Mouse (Mus musculus) embryonic facial prominence, embryonic 13.5 days (tissue): ENCODE results near the gene Adora2a. TPM values are rescaled to one million over a fixed set of nuclear protein-coding genes. Genes with fewer than 3 reads are reported as not detected.

Source experiments
- ATAC-seq: fragments of 200-750 bp; cut with Nextera tagmentation; 2 replicates; pipeline ENCODE4 v1.8.0; 2017; ENCODE audit warnings: low read depth; ENCODE audit not compliant: insufficient number of reproducible peaks, insufficient read depth, low FRiP score, low TSS enrichment
- H3K27ac ChIP-seq: fragments of 300-500 bp; sonication (generic); 2 replicates; pipeline ENCODE4 v1.5.1; 2015; ENCODE audit warnings: moderate library complexity, mild to moderate bottlenecking, inconsistent platforms
- H3K27me3 ChIP-seq: fragments of 300-500 bp; sonication (generic); 2 replicates; pipeline ENCODE4 v1.6.1; 2015; ENCODE audit warnings: mild to moderate bottlenecking, inconsistent platforms
- H3K36me3 ChIP-seq: fragments of 300-500 bp; sonication (generic); 2 replicates; pipeline ENCODE4 v1.6.1; 2015; ENCODE audit warnings: mild to moderate bottlenecking, inconsistent platforms
- H3K4me1 ChIP-seq: fragments of 300-500 bp; sonication (generic); 2 replicates; pipeline ENCODE4 v1.6.1; 2015; ENCODE audit warnings: inconsistent platforms
- H3K4me2 ChIP-seq: fragments of 300-500 bp; sonication (generic); 2 replicates; pipeline ENCODE4 v1.6.1; 2015; ENCODE audit warnings: moderate library complexity, mild to moderate bottlenecking, inconsistent platforms
- H3K4me3 ChIP-seq: fragments of 300-500 bp; sonication (generic); 2 replicates; pipeline ENCODE4 v1.5.1; 2015; ENCODE audit warnings: mild to moderate bottlenecking, inconsistent platforms
- H3K9ac ChIP-seq: fragments of 300-500 bp; sonication (generic); 2 replicates; pipeline ENCODE4 v1.6.1; 2015; ENCODE audit warnings: mild to moderate bottlenecking, inconsistent platforms
- H3K9me3 ChIP-seq: fragments of 300-500 bp; sonication (generic); 2 replicates; pipeline ENCODE4 v1.6.1; 2016; ENCODE audit warnings: inconsistent platforms
- WGBS: fragments of 180-500 bp; shearing (Covaris S2); methylation state at CpG from one replicate; pipeline ENCODE4 v1.1.7; 2015; ENCODE audit warnings: mixed read lengths; 5-methylcytosine and 5-hydroxymethylcytosine counted together
- polyA plus RNA-seq: library from polyadenylated mRNA; unstranded; fragments of >200 nt; fragmentation: Nextera tagmentation; extraction: Ambion mirVana; gene quantifications from 2 replicates; pipeline ENCODE4 v1.2.1, GENCODE M21; 2015

Adora2a gene
- polyA plus RNA-seq, 1 experiment from 2014 or later = 2.4 TPM

DNA sequence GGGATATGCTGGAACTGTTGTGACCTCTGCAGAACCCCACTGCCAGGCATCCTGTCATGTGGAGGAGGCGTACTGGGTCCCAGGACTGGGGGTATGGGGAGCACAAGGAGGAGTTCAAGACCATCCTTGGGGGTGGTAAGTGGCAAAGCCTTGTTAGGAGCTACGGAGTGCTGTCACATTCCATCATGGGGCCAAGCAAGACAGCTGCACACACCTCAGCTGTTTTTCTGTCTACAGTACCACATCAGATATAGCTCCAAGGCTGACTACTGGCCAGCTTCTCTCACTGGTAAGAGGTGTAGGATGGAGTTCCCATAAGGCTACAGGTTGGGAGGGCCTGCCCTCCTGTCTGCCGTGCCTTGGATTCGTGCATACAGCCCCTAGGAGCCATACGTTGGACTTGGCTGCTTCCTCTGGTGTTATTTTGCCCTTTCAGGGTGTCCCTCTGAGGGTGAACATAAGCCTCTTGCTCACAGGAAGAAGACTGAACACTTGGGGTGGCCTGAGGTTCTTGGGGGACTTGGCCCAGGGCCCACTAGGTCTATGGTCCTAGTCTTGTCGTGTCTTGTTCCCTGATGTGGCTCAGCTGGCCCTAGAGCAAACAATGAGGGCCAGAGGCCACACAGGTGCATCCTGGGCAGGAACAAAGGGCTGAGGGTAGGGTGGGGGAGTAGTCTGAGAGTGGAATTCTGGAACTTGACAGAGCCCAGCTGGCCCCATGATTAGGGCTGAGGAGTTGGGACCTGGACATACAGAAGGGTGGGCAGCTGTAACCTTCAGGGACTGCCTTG, 2.3 kb upstream of the Adora2a start:
- H3K9me3 ChIP-seq = no peaks in the 10 kb centered on the region
- no peak overlapping the region for H3K4me3 ChIP-seq
- peaks cover 12% of the 10 kb centered on the region for H3K4me1 ChIP-seq
- ATAC-seq = no peak
- no peak overlapping the region for H3K9ac ChIP-seq
- no peak overlapping the region for H3K4me2 ChIP-seq
- 0 out of 2 replicates have a peak overlapping the region, but pooled peaks have one; percentile 39 for H3K27ac ChIP-seq
- peaks cover 36% of the 10 kb centered on the region for H3K27me3 ChIP-seq
- 77% methylated on average over 6 of the region's 6 CpGs for WGBS
- peaks cover 38% of the 10 kb centered on the region for H3K36me3 ChIP-seq

DNA sequence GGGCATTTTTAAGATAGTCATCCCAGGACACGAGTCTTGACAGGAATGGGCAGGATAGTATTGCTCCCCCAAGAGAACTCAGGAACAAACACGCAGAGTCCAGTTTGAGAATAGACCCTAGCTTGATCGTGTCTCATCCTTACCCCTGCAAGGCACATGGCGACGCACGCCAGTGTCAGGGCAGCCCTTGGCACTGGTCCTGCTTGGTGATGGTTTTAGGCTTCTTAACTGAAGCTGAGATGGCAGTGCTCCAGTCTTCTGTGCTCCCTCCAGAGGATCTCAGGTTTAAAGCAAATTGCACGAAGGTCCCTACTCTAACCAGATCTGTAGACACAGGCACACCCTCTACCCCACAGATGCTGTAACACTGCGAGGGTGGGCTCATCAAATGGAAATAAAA, 921 bp upstream of the Adora2a start:
- Histone ChIP-seq H3K27ac (no peak overlapping the region), H3K36me3 (peaks cover 25% of the 10 kb centered on the region), H3K4me3 (no peak overlapping the region), H3K4me2 (no peak overlapping the region), H3K9ac (no peak overlapping the region), H3K9me3 (no peaks in the 10 kb centered on the region), H3K27me3 (peaks cover 46% of the 10 kb centered on the region), H3K4me1 (peaks cover 12% of the 10 kb centered on the region)
- no peak for ATAC-seq
- 75% methylated on average over 8 of the region's 8 CpGs for WGBS

DNA sequence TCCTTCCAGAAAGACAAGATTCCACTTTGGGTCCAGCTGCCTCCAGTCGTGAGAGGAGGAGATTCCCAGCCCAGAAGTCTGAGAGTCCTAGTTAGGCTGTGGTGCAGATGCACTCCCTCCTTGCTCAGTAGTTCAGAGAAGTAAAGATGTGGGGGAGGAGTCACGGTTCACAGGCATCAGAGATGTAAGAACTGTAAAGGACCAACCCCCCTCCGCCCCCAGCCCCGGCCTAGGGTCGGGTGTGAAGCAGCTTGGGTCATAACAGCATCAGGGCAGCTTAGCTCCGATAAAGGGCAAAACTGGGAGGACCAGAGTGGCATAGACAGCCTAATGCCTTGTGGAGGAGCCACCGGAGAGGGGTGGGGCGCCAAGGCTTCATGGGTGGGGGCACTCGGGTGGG, 205 bp upstream of the Adora2a start:
- WGBS = 4% methylated on average over 9 of the region's 9 CpGs
- peak overlapping the region; percentile 76 for H3K4me2 ChIP-seq
- H3K36me3 ChIP-seq = peaks cover 17% of the 10 kb centered on the region
- H3K27me3 ChIP-seq = peaks cover 46% of the 10 kb centered on the region
- no peaks in the 10 kb centered on the region for H3K9me3 ChIP-seq
- H3K4me1 ChIP-seq = peaks cover 12% of the 10 kb centered on the region
- H3K9ac ChIP-seq = peak overlapping the region; percentile 65
- no peak for ATAC-seq
- H3K4me3 ChIP-seq = peak overlapping the region; percentile 50
- H3K27ac ChIP-seq = no peak overlapping the region

DNA sequence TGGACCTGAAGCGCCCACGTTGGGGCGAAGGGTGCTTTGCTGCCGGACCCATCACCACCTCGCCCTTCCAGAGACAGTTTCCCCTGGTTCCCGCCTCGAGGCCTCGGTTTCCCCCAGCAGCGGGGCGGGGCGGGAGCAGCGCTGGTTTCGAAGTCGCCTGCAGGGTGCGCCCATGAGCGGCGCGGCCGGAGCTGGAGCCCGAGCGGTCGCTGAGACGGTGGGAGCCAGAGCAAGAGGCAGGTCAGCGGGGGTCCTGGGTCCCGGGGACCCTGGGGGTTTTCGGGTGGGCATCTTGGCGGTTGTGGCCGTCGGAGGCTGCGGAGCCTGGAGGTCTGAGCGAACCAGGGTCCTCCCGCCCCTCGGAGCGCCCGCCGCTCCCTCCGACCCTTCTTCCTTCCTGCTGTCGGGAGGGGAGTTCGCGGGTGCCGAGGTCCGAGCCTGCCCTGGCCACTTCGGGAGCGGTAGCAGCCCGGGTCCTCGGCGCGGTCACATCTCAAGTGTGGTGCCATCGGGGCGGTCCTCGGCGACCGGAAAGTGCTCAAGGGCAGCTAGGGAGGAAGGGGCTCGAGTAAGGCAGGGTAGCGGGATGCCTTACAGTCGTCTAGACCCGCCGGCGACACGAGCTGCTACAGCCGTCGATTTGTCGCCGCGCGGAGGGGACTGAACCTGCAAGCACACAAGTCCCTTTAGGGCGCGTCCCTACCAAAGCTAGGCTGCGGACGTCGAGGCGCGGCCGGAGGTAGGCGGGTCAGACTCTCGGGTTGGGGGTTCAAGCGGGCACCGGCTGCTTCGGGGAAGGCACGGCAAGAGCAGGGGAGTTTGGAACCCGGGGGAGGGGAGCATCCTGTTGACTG, 458 bp downstream of the Adora2a start:
- under 1% methylated on average over 78 of the region's 81 CpGs for WGBS
- H3K36me3 ChIP-seq = peaks cover 11% of the 10 kb centered on the region
- no peak for ATAC-seq
- H3K4me1 ChIP-seq = peaks cover 12% of the 10 kb centered on the region
- peak overlapping the region; percentile 65 for H3K9ac ChIP-seq
- H3K4me2 ChIP-seq = peak overlapping the region; percentile 76
- no peaks in the 10 kb centered on the region for H3K9me3 ChIP-seq
- peak overlapping the region; percentile 50 for H3K4me3 ChIP-seq
- H3K27me3 ChIP-seq = peaks cover 46% of the 10 kb centered on the region
- no peak overlapping the region for H3K27ac ChIP-seq

DNA sequence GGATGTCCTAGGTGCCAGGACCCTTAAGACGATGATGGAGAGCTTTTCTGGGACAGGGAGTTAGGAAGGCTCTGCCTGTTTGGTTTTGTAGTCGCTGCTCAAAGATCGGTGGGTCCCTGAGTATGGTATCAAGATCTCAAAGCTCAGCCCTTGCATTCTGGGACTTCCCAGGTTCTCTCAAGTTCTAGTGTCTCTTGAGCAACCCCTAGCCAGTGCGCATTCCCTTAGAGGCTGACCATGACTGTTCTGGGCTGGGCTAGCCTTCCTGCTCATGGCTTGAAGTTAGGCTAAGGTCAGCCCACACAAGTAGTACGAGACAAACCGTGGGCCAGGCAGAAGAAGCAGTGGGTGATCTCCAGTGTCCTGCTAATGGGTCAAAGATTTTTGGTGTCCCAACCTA, 1.5 kb downstream of the Adora2a start:
- no peak for ATAC-seq
- Histone ChIP-seq H3K4me3 (no peak overlapping the region), H3K4me2 (peak overlapping the region; percentile 76; the same call in 1 of the 2 replicates)

DNA sequence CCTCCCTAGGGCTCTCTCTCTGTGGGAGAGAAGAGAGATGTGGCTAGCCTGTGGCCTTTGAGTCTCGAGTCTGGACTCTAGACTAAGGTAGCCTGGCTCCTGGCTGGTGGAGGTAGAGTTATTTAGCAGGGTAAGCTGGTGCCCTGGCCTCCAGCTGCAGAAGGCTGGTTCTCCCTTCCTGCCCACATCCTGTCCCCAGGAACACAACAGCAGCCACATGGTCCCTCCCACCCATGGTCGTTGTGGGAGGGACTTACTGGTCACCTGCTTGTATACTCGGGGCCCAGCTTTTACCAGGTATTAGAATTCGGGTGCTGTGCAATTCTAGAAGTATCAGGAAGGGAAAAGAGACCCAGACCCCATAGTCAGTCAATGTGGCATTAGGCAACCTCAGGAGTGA, 3.6 kb downstream of the Adora2a start:
- no peak overlapping the region for H3K27ac ChIP-seq
- no peak overlapping the region for H3K9ac ChIP-seq
- peaks cover 12% of the 10 kb centered on the region for H3K4me1 ChIP-seq
- H3K36me3 ChIP-seq = no peaks in the 10 kb centered on the region
- peaks cover 46% of the 10 kb centered on the region for H3K27me3 ChIP-seq
- no peak for ATAC-seq
- no peaks in the 10 kb centered on the region for H3K9me3 ChIP-seq
- no peak overlapping the region for H3K4me2 ChIP-seq
- no peak overlapping the region for H3K4me3 ChIP-seq
- 55% methylated on average over 4 of the region's 4 CpGs for WGBS

More for the DNA sequence above, 1.5 kb downstream of the Adora2a start:
- 83% methylated on average over 6 of the region's 6 CpGs for WGBS
- H3K27ac ChIP-seq = no peak overlapping the region
- H3K36me3 ChIP-seq = peaks cover 2% of the 10 kb centered on the region; the same call in 1 of the 2 replicates
- H3K9ac ChIP-seq = no peak overlapping the region
- peaks cover 46% of the 10 kb centered on the region for H3K27me3 ChIP-seq
- H3K4me1 ChIP-seq = peaks cover 12% of the 10 kb centered on the region
- no peaks in the 10 kb centered on the region for H3K9me3 ChIP-seq

DNA sequence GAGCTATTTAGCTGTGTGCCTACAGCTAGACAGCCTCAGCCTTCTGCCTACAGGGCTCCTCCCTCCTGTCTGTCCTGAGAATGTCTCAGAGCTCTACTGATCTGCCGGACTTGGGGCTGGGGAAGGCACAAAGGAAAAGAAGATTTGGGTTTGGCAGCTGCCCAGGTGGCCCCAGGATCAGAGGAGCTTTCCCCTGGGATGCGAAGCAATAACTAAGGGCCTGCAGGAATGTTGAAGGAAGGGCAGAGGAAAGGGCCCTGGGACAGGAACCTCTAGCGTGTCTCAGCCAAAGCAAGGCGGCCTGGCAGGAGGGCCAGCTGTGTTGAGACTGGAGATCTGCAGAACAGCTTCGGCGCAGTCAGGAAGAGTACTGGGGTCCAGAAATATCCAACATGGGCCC, 6.3 kb downstream of the Adora2a start:
- H3K4me1 ChIP-seq = no peaks in the 10 kb centered on the region
- no peak for ATAC-seq
- no peaks in the 10 kb centered on the region for H3K9me3 ChIP-seq
- H3K9ac ChIP-seq = 0 out of 2 replicates have a peak overlapping the region, but pooled peaks have one; percentile 21
- WGBS = 57% methylated on average over 6 of the region's 6 CpGs
- no peak overlapping the region for H3K4me3 ChIP-seq
- H3K4me2 ChIP-seq = no peak overlapping the region
- no peaks in the 10 kb centered on the region for H3K36me3 ChIP-seq
- peaks cover 25% of the 10 kb centered on the region for H3K27me3 ChIP-seq
- H3K27ac ChIP-seq = no peak overlapping the region

DNA sequence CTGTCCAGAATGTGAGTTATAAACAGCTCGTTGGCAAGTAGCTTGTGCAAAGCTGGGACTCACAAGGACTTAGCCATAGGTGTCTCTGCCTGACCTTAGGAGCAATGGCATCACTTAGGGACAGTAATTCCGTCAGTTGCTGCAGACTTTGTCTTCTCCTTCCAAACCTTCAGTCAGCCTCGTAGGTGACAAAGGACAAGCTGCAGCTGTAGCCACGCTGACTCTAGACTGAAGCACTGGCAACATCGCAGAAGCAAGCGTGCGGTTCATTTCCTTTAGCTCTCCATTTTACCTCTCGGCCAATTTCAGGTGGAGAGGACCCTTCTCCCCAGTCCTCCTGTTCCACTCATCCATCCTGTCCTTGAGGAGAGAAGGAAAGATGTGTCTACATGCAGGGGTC, 7.3 kb downstream of the Adora2a start:
- no peak overlapping the region for H3K4me3 ChIP-seq
- WGBS = 84% methylated on average over 8 of the region's 8 CpGs
- peaks cover 14% of the 10 kb centered on the region for H3K27me3 ChIP-seq
- H3K36me3 ChIP-seq = no peaks in the 10 kb centered on the region
- no peak overlapping the region for H3K27ac ChIP-seq
- no peak for ATAC-seq
- H3K4me1 ChIP-seq = no peaks in the 10 kb centered on the region
- no peak overlapping the region for H3K9ac ChIP-seq
- H3K4me2 ChIP-seq = no peak overlapping the region
- H3K9me3 ChIP-seq = no peaks in the 10 kb centered on the region

DNA sequence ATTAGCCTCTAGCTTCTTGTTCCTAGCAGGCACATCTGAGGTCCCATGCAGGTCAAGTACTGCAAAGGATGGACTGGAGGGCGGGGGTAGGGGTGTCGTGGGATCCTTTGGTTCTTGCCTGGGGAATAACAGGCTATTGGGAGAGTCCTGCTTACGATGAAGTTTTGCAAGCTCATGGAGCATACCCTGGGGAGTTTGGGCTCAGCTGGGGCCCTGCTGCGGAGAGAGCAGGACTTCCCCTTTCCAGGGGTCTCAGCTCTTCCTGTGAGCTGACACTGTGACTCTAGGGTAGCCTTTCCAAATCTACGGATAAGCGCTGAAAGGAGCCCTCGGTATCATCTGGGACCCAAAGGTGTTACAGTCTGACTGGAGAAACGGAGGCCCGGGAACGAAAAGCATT, 7.7 kb downstream of the Adora2a start:
- Histone ChIP-seq H3K4me3 (no peak overlapping the region), H3K9ac (0 out of 2 replicates have a peak overlapping the region, but pooled peaks have one; percentile 3), H3K4me1 (no peaks in the 10 kb centered on the region), H3K27me3 (peaks cover 10% of the 10 kb centered on the region), H3K4me2 (no peak overlapping the region), H3K36me3 (no peaks in the 10 kb centered on the region), H3K27ac (no peak overlapping the region), H3K9me3 (no peaks in the 10 kb centered on the region)
- WGBS = 66% methylated on average over 10 of the region's 10 CpGs
- ATAC-seq = no peak

DNA sequence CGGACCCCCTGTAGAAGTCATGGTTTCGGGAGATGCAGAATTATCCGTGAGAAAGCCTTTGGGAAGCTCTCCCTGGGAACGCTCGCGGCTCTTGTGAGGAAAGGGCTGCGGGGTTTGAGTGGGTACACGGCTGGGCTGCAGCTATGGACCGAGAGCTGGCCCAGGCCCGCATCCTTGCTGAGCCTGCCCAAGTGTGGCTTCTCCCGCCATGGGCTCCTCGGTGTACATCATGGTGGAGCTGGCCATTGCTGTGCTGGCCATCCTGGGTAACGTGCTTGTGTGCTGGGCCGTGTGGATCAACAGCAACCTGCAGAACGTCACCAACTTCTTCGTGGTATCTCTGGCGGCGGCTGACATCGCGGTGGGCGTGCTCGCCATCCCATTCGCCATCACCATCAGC, 9.1 kb downstream of the Adora2a start:
- 95% methylated on average over 23 of the region's 23 CpGs for WGBS
- no peak overlapping the region for H3K4me2 ChIP-seq
- H3K36me3 ChIP-seq = no peaks in the 10 kb centered on the region
- no peak overlapping the region for H3K4me3 ChIP-seq
- H3K27me3 ChIP-seq = no peaks in the 10 kb centered on the region
- H3K4me1 ChIP-seq = no peaks in the 10 kb centered on the region
- H3K9me3 ChIP-seq = no peaks in the 10 kb centered on the region
- no peak overlapping the region for H3K27ac ChIP-seq
- no peak for ATAC-seq
- no peak overlapping the region for H3K9ac ChIP-seq

DNA sequence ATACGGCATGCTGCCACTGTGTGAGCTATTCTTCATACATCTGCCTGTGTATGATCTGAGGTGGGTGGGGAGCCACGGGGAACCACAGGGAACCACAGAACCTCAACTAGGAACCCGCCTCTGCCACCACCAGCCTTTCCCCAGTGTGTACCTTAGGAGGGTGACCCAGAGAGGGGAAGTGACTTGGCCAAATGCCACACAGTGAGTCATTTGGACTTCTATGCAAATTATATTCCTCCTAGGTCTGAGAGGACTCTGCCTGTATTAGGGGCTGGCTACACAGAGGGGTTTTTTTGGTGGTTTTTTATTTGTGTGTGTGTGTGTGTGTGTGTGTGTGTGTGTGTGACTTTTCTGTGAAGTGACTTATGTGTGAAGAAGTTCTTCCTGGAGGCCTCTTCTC, 9.9 kb downstream of the Adora2a start:
- no peak overlapping the region for H3K4me2 ChIP-seq
- WGBS = 84% methylated on average over 3 of the region's 3 CpGs

More for the DNA sequence above, 9.9 kb downstream of the Adora2a start:
- Histone ChIP-seq H3K36me3 (no peaks in the 10 kb centered on the region), H3K4me3 (no peak overlapping the region), H3K27me3 (no peaks in the 10 kb centered on the region), H3K27ac (no peak overlapping the region), H3K4me1 (no peaks in the 10 kb centered on the region), H3K9ac (no peak overlapping the region), H3K9me3 (no peaks in the 10 kb centered on the region)
- ATAC-seq = no peak
